Mouse (Mus musculus): ENCODE results near the gene Nol11.

DNA sequence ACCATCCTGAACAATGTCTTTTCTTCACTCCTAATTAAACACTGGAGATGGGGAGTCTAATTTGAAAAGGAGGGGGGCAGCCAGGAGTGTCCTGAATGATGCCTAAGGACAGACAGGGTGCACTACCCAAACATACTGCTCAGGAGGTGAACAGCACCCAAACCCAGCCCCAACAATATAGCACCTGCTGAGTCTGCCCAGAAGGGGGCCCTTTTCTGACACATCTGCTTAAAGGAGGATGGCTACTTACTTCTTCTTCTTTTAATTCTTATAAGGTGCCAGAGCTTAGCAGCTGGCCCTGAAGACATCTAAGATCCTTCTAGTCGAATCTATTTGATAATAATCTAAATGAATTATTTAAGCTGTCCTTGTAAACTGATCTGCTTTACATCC lies 34.0 kb upstream of the Nol11 start:
- TF ChIP-seq CTCF (IDR thresholded peaks at IDR 0.05; ENCODE audit: borderline replicate concordance, control insufficient read depth, extremely low read depth, insufficient read depth, low read length, poor library complexity) (no peak), POLR2A (IDR thresholded peaks at IDR 0.05; ENCODE audit: control insufficient read depth, extremely low read depth, insufficient read depth, low read length, poor library complexity) (no peak)

Data from thymus, adult 2 months (tissue).